Mouse (Mus musculus) lung, adult 2 months (tissue): Measurements from ENCODE around the gene Ryr3. TPM values are rescaled to one million over a fixed set of nuclear protein-coding genes. Genes with fewer than 3 reads are reported as not detected.
A peak's percentile ranks its signal among the peaks of the same experiment; 100 is the strongest.

Experiments used
- DNase-seq: peaks from one replicate; pipeline ENCODE4 v3.0.0; 2022
- H3K4me1 ChIP-seq: fragments of 200-500 bp; 2 replicates; pipeline ENCODE4 v1.6.1; 2011; ENCODE audit warnings: low read length; ENCODE audit not compliant: control insufficient read depth, insufficient read depth
- H3K4me3 ChIP-seq: fragments of 200-500 bp; replicated peaks from 2 replicates; pipeline ENCODE3; 2011; ENCODE audit warnings: low read depth, mild to moderate bottlenecking, control low read depth, low read length; ENCODE audit errors: extremely low read depth
- CTCF ChIP-seq: fragments of 200-500 bp; IDR thresholded peaks from 2 replicates; pipeline ENCODE4 v1.5.1; 2011; ENCODE audit warnings: mild to moderate bottlenecking, low read length, control low read depth; ENCODE audit not compliant: insufficient read depth
- POLR2A ChIP-seq: fragments of 200-500 bp; IDR thresholded peaks from 2 replicates; pipeline ENCODE4 v1.6.1; 2011; ENCODE audit warnings: low read depth, mild to moderate bottlenecking, control low read depth, low read length, borderline replicate concordance; ENCODE audit errors: extremely low read depth
- WGBS: fragments of 180-500 bp; shearing (Covaris S2); methylation state at CpG from one replicate; pipeline ENCODE4 v1.1.7; 2018; 5-methylcytosine and 5-hydroxymethylcytosine counted together
- polyA plus RNA-seq: library from polyadenylated mRNA; depleted of rRNA; stranded (reverse); fragments of >200 nt; gene quantifications from 2 replicates; pipeline ENCODE4 v1.2.3, GENCODE M21; 2012

The Ryr3 gene
- polyA plus RNA-seq, 1 experiment: 0.79 TPM

- DNase-seq: peak; percentile 16
- Histone ChIP-seq H3K4me3 (no peak overlapping the region), H3K4me1 (no peaks in the 10 kb centered on the region)
- 44% methylated on average over 5 of the region's 5 CpGs for WGBS
- TF ChIP-seq CTCF: peak; percentile 19; the same call in 1 of the 2 replicates
- no peak for TF ChIP-seq POLR2A
Observed at GRCm38 (mm10) chr2:112765046-112765445, 451.9 kb downstream of the Ryr3 start.

- DNase-seq: no peak
- TF ChIP-seq POLR2A: no peak
- no peak for TF ChIP-seq CTCF
- WGBS: 41% methylated on average over 5 of the region's 5 CpGs
- Histone ChIP-seq H3K4me1 (no peaks in the 10 kb centered on the region), H3K4me3 (no peak overlapping the region)
Observed at GRCm38 (mm10) chr2:112764274-112764673, 452.6 kb downstream of the Ryr3 start.

GRCm38 (mm10) chr2:112762006-112762405, 454.9 kb downstream of the Ryr3 start:
- Histone ChIP-seq H3K4me1 (no peaks in the 10 kb centered on the region), H3K4me3 (no peak overlapping the region)
- DNase-seq: no peak
- 69% methylated on average over 2 of the region's 2 CpGs for WGBS
- TF ChIP-seq POLR2A: no peak
- no peak for TF ChIP-seq CTCF

DNA sequence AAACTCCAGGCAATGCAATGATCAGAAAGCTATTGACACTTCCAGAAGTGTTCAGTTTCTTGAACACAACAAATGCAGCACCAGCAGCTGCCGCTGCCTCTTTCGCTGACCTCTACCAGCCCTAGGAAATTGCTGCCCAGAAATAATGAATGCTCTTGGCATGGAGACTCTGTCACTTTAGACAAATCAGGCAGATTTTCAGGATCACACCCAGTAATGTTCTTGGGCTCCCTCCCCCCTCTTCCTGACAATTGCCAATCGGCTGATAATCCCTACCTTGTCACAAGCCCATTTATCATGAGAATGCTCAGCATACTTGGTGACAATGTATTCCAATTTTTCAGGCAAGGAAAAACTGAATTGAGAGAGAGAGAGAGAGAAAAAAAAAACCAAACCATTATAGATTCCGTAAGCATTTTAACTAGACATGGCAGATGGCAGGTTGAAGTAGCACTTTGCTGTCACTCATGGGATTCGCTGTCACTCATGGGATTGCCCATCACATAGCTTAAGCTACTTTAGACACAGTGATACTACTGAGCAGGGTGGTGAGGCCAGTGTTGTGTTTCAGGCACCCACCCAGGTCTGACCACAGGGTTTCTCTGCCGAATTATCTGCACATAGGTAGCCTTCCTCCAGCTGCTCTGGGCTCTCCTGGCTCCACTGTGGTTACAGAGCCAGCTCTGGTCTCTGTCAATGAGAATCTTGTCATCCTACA, 455.5 kb downstream of the Ryr3 start:
- no peak for DNase-seq
- 65% methylated on average over 6 of the region's 6 CpGs for WGBS
- TF ChIP-seq CTCF: no peak
- no peak for TF ChIP-seq POLR2A
- Histone ChIP-seq H3K4me1 (no peaks in the 10 kb centered on the region), H3K4me3 (no peak overlapping the region)

GRCm38 (mm10) chr2:112760692-112761091, 456.2 kb downstream of the Ryr3 start:
- 51% methylated on average over 4 of the region's 4 CpGs for WGBS
- no peak overlapping the region for H3K4me3 ChIP-seq
- DNase-seq: no peak
- TF ChIP-seq CTCF: no peak
- TF ChIP-seq POLR2A: no peak
- H3K4me1 ChIP-seq: no peaks in the 10 kb centered on the region

DNA sequence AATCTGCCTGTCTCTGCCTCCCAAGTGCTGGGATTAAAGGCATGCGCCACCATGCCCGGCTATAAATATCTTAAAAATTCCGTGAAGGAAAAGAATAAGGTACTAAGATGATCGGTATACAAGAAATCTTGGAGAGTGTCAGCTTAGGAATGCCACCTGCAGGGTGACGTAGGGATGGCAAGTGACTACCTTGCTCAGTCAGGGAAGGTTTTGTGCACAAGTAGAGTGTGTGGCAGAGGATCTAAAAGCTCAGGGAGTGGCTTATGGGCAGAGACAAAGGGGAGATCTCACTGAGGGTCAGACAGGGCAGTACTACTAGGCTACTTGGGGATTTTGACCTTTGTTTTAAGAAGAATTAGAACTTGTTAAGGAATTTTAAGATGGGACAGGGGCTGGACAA, 457.2 kb downstream of the Ryr3 start:
- TF ChIP-seq POLR2A (no peak), CTCF (no peak)
- no peak for DNase-seq
- no peak overlapping the region for H3K4me3 ChIP-seq
- WGBS: 66% methylated on average over 5 of the region's 5 CpGs
- no peaks in the 10 kb centered on the region for H3K4me1 ChIP-seq

GRCm38 (mm10) chr2:112758732-112759131, 458.2 kb downstream of the Ryr3 start:
- WGBS: 94% methylated on average over 2 of the region's 2 CpGs
- no peak for TF ChIP-seq POLR2A
- no peak for TF ChIP-seq CTCF
- Histone ChIP-seq H3K4me1 (no peaks in the 10 kb centered on the region), H3K4me3 (no peak overlapping the region)
- DNase-seq: no peak

DNA sequence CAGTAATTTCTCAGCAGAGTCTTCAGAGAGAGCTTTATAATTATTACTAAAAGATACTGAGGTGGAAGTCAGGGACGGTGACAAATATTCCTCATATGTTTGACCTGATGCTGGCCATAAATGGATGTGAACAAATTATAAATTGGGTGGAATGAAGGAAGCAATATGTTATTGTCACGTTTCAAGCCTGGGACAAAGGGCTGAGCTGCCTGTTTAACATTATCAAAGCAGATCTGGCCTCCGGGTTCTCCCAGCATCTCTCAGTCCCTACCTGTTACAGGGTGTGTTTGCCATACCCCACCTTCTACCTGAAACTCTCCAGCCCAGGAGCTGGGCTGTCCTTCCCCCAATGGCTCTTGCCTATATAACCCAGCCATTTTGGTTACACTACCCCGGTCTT, 463.6 kb downstream of the Ryr3 start:
- Histone ChIP-seq H3K4me1 (no peaks in the 10 kb centered on the region), H3K4me3 (no peak overlapping the region)
- DNase-seq: no peak
- 66% methylated on average over 4 of the region's 4 CpGs for WGBS
- TF ChIP-seq POLR2A: no peak
- no peak for TF ChIP-seq CTCF

DNA sequence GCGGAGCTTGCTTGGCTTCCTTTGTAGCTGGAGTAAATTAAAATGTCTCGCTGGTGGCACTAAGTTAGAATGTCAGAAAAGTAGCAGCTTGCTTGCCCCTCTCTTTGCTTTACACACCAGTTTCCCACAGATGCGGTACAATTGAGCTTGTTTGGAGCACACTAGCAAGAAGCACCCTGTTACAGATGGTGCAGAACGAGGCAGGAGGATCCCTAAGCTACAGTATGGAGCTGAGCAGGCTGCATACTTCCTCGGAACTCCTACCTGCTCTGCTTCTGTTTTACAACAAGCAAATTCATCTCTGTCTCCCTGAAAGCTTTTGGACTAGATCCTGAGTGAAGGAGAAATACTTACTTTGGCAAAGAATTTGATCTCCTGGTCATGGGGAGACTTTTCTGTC, 465.5 kb downstream of the Ryr3 start:
- DNase-seq: no peak
- WGBS: 78% methylated on average over 5 of the region's 5 CpGs
- TF ChIP-seq CTCF: no peak
- no peak for TF ChIP-seq POLR2A
- Histone ChIP-seq H3K4me1 (no peaks in the 10 kb centered on the region), H3K4me3 (no peak overlapping the region)

DNA sequence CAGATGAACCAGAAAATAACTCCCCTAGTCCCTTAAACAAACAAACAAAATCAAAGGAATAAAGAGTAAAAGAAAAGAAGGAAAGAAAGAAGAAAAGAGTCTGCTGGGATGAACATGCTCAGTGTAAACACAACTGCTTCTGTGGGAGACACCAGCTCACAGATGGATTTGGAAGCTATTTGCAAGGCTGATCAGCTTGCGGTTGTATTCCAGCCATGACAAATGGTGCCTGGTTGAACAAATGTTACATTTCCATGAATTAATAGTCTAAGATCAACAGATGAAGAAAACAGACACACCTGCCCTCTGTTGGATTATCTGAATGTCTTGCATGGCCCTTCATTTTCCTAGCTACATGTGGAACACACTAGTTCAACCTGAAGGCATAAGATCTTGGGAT, 468.4 kb downstream of the Ryr3 start:
- 88% methylated on average over 1 of the region's 1 CpGs for WGBS
- H3K4me3 ChIP-seq: no peak overlapping the region
- H3K4me1 ChIP-seq: no peaks in the 10 kb centered on the region
- no peak for TF ChIP-seq CTCF
- TF ChIP-seq POLR2A: no peak
- no peak for DNase-seq
